Mouse (Mus musculus) gastrocnemius, adult 18-20 months (tissue): Measurements from ENCODE around the gene Neurod4. TPM values are rescaled to one million over a fixed set of nuclear protein-coding genes. Genes with fewer than 3 reads are reported as not detected.
A peak's percentile ranks its signal among the peaks of the same experiment; 100 is the strongest.
"Not testable (repeated sequence)": the region's sequence is repeated elsewhere in the genome, so short reads cannot be mapped to it uniquely, and the experiment has no call there.

Experiments used
- DNase-seq: peaks from one replicate; pipeline ENCODE4 v3.0.0; 2021; ENCODE audit warnings: low spot score
- long read RNA-seq, 2 experiments: library from polyadenylated mRNA; stranded (forward); transcript quantifications; one replicate each; pipeline ENCODE4 v2.0.0; 2021
- total RNA-seq, 2 experiments: library from RNA; stranded (reverse); gene quantifications; 2 replicates each; pipeline ENCODE4 v1.2.3; 2021

Neurod4 gene
- total RNA-seq = not detected
- long read RNA-seq, experiment 1 = 0 reads
- long read RNA-seq, experiment 2 = 0 reads

DNA sequence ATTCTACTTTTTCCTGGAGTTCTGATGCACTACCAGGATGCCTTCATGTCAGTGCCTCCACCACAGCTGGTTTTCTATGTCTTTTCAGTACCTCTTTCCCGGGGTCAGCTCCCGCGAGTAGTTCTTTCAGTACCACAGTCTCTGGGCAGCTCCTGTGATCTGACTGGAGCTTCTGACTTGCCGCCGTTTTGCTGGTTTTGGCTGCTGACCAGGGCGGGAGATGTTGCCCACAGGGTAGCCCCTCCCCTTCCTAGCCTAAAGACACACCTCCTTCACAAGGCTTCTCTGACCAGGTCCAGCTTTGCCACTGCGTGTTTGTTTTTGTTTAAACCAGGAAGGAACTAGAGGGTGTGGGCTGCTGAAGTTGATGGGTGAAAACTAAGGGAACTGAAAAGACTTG lies at the start of gene Neurod4:
Neurod4 (minus strand) TSS at position 175 of the 400 bp plus-strand sequence.
- no peak for DNase-seq

DNA sequence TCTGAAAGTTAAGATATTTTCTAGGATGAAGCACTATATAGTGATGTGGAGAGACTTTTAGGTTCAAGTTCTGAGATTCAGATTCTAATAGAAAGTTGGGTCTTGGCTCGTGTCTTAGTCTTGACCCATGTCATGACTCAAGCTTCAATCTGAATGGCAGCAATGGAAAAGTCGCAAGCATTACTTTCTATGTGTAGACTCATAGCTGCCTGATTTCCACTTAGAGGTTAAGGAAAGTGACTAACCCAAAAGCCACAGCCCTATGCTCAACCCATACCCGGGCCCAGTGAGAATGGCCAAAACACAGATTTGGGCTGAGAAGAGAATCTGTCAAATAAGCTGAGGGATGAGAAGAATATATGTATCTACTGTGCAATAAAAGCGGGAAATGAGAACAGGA lies 44.2 kb upstream of the Neurod4 start:
- no peak for DNase-seq

DNA sequence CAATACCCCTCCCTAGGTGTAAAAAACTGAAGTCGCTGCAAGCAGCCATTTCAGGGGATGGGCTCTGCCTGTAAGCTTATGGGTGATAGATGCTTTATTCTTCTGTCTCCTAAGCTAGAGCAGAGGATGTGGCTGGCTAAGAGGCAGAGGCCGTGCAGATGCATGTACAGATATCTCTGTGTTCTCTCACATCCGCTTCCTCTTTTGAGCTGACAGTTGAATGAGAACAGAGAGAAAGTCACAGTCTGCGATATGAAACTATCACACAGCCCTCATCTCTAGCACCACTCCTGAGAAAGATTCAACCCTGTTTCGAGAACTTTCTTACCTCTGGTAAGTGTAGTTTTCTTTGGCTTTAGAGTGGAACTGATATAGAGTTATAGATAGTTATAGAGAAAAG lies 42.6 kb upstream of the Neurod4 start, which contains the start of gene Tespa1:
Tespa1 (plus strand) TSS at position 234 of the 400 bp plus-strand sequence.
- no peak for DNase-seq

DNA sequence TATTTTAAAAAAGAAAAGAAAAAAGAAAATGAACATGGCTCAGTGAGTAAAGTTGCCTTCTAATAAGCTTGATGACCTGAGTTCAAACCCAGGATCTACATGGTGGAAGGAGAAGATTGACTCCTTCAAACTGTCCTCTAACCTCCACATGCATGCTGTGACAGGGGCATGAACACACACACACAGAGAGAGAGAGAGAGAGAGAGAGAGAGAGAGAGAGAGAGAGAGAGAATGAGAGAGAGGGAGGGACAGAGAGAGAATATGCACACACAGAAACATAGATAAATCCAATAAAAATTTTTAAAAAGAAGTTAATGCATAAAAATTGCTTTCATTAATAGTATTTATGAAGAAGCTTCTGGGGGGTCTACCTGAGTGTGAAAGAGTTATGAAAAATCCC lies 42.0 kb upstream of the Neurod4 start:
- no peak for DNase-seq

DNA sequence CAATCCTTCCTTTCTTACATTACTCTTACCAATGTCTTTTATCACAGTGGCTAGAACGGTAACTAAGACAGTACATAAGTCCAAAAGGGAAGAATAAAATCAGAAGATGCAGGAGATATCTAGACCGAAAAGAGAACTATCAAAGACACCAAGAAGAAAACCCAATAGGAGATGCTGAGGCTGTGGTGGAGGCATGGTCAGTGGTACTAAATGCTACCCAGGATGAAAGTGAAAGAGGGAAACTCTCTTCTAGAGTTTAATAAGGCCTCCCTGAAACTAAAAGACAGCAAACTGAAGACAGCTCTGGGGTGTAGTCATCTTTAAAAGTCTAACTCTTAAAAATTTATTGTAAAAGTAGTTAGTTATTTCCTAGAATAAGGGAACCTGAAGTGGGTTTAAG lies 40.7 kb upstream of the Neurod4 start:
- no peak for DNase-seq

DNA sequence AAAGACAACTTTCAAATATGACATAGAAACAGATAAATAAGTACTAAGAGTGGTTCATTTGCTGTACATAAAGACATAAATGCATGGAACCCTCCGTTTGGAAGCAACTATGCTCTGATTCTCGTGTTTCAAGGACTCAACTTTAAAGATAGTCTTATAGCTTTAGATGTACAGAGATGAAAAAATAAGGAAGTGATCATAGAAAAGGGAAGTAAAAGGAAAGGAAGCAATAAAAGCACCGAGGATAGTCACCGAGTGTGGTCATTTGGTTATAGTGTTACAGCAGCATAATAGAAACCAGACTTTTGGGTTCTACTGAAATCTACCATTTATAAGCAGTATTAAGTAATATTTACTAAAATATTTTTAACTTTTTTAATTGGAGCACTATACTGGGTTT lies 38.7 kb upstream of the Neurod4 start:
- DNase-seq = no peak

DNA sequence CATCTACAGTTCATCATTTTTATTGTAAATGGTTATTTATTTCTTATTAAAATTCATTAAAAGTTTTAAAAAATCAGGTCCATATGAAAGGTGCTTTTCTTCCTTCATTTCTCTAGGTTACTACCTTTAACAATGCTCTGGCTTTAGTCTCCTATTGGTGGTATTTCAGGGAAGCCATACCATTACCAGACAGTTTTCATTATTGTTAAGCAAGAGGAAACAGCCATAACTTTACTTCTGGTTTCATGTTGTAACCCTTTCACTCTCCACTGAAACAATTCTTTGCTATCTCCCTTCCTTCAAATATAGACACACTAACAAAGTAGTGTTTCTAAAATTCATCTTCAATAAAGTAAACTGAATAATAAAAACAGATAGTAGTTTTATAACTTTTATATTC lies 35.8 kb upstream of the Neurod4 start:
- DNase-seq = no peak

DNA sequence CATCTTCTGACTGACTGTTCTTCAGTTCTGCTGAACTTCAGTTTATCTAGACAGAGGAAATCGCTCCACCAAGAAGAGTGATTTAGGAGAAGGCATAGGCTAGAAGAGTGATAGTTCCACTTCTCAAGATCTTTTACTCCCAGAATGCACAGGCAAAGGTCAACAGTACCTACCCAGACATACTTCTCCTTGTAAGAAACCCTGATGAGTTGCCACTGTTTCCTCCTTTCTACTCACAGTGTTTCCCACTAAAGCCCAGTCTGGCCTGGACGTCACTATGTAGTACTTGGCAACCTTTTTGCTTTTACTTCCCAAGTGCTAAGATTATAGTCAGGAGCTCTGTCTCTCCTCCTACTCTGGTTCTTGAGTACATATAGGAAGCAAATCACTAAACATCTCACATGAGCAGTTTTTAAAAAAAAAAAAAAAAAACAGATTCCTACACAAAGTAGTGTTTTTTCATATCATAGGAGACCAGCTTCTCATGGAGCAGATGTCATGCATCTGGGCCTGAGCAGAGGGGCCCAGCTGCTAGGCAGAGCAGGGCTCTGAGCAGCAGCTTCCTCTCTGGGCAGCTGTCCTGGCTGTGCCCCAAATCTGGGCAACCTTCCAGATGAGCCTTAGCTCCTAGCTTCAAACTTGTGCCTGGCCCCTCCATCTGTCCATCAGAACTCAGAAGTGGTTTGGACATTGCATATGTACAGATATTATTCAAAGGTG lies 34.2 kb upstream of the Neurod4 start:
- peak; percentile 8 for DNase-seq

DNA sequence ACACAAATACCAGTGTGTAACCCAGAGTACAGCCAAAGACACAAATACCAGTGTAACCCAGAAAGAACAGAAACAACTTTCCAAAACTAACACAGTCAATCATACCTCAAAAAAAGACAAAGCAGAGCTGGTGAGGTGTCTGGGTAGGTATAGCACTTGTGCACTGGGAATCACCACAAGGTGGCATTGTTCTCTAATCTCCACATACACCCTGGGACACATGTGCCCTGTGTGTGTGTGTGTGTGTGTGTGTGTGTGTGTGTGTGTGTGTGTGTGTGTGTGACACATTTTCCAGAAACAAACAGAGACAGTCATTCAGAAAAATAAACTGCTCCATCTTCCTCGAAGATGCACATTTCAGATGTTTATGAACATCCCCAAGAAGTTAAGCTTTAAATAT lies 33.5 kb upstream of the Neurod4 start:
- DNase-seq = no peak

DNA sequence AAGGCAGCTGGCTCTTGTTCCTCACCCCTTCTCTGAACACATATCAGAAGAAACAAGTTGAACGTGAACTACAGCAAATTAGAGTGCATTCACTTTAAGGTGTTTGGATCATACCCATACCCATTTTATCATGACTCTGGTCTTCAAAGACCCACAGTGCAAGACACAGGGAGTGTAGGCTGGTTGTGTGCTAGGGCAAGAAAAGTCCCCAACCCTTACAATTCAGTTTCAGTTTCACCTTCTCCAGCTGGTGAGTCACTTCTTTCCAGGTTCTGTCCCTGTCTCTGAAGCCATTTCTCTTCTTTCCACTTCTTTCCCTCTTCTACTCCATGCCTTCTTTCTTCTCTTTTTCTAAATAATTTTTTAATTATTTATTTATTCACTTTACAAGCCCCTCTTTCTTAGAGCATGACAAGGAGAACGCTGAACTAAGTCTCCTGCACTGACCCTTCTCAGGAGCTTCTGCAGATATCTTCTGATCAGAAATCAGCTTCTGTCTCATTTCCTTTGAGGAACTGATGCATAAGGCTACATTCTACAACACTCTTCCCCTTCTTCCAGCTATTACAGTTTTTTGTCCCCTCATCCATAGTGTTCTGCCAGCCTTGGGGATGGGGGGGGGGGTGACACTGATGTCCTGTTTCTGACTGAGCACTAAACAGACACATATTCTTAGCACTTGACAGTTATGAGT lies 31.6 kb upstream of the Neurod4 start:
- DNase-seq = no peak

DNA sequence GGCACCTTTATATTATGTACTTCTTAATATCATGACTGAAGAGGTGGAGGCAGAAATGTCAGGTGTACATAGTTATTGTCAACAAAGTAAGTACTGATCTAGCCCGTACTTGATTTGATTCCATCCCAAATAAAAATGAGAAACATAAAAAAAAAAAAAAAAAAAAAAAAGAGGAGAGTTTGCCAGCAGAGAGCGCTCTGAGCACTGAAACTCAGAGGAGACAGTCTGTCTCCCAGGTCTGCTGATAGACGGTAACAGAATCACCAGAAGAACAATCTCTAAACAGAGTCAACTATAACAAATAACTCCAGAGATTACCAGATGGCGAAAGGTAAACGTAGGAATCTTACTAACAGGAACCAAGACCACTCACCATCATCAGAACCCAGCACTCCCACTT lies 24.1 kb upstream of the Neurod4 start:
- DNase-seq = not testable (repeated sequence)

DNA sequence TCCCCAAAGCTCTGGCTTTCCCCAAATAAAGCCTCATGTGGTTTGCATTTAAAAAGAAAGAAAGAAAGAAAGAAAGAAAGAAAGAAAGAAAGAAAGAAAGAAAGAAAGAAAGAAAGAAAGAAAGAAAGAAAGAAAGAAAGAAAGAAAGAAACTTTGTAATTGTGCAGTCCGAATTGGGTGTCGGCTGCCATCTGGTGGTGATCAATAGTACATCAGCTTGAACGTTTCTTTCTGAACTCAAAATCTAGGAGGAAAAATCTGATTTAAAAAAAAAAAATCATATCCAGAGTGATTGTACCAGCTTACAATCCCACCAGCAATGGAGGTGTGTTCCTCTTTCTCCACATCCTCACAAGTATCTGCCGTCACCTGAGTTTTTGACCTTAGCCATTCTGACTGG lies 18.7 kb upstream of the Neurod4 start:
- DNase-seq = not testable (repeated sequence)

DNA sequence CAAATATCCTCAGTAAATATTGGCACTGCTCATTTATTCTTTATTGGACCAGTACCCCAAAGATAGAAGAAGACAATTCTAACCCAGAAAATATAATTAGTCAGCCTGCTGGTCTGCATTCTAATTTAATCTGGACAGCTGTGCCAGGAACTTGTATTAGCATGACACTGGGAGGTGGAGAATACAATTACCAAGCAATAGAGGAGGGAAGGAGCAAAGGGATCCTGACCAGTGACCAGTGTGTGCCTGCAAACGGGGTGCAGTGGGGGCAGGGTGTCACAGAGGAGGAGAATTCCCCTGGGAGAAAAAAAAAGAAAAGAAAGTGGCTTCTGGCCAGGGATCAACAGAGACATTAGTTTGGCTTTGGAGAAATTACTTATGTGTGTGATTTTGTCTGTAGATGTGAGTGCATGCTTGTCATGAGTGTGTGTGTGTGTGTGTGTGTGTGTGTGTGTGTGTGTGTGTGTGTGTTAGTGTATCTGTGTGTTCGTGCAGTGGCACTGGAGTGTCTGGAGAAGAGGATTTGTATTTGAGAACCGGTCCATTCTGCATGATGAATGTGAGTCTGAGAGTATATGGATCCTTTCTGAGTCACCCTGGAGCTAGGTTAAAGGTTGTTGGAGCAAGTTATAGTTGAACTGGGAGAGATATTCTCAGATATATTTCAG lies 13.8 kb upstream of the Neurod4 start:
- no peak for DNase-seq

DNA sequence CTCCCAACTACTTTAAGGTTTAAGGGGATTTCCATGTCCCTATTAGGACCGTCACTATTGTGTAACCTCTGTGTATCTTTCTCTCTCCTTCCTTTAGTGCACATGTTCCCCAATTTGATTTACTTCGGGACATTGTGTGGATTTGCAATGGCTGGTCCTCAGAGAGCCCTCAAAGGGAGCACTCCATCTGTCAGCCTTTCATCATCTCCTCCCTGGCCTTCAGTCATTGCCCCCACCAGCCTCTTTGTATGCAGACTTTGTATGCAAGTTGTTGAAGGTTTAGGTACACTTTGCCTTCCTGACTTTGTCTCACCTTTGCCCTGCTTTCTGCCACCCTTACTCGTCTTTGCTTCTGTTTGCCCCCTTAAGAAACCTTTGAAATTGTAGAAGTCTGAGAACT lies 8.0 kb upstream of the Neurod4 start:
- DNase-seq = no peak

DNA sequence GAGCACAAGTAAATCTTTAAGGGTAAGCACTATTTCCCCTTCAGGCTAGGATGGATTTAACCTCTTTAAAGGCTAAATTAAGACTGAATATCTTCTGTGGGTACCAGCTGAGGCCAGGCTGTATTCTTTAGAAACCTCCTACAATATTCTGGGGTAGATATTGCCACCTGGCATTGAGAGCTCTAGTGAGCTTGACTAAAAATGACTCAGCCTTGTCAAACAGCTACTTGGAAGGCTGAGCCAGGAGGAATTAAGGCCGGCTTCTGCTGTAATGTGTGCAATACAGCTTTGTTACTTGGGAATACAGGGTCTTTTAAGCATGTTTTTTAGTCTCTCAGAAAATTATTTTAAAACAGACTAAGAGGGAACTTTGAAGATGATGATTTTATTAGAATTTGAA lies 7.2 kb upstream of the Neurod4 start:
- DNase-seq = no peak

DNA sequence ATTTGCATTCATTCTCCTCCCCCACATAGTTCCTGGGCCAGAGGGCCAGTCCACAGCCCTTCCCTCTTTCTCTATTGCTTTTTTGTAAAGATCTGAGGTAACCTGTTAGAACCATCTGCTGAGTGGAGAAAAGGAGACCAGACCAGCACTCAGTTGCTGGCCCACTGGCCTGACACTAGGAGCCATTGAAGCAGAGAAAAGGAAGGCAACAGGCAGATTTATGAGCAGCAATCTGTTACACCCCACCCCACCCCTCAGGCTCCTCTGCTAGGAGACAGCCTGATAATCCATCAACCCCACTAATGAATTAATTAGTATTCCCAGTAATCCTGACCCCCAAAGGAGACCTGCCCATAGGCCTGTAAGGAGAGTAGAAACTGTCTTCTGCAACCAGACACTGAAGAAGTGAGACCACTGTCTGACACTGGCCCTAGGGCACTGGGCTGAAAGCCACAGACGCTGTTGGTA lies 2.0 kb upstream of the Neurod4 start:
- no peak for DNase-seq

DNA sequence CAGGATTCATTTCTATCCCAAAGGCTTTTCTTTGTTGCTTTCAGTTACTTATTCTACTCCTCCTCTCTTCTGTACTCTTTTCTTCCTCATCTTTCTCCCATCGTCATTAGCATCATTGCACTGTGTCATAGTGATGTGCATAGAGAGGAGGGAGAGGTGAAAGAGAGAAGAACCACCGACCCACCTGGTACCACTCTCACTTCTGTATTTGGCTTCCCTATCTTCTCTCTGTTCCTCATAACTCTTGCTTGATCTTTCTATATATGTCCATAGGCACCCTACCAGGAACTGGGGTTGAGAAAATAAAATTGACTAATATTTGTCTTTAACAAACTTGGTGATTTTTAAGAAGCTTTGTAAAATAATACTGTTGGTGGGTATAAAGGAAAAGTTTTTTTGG lies 3.5 kb downstream of the Neurod4 start:
- DNase-seq = no peak

DNA sequence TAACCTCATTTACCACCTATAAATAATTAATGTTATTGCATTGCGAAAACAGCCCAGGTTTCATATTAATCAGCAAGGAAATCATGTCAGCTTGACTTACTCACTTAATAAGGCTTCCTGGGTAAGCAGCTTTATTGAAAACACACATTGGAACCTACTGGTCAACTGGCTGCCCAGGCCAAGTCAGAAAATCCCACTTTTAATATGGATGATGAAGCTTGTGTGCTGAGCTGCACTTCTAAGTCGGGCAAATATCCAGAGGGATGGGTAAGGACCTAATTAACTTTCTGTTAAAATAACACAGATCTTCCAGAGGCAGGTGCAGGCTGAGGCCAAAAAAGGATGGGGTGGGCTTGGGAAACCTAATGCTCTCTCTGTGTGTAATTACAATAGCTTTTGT lies 4.3 kb downstream of the Neurod4 start:
- DNase-seq = no peak

DNA sequence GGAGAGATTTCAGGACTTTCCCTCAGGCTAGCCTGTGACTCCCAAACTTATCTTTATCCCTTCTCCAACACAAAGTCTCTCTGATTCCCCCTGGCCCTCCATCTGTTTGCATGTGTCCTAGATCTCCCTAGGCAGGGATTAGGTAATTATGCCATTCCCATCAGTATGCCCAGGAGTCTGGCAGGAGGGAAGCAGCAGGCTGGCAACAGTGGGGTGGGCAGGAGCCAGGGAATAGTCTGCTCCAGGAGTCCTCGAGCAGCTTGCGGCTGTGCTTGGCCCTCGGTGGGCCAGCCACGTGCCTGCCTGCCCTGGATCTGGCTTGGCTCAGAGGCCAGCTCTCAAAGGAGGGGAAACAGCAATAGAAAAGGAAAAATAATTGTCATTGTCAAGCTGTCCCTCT lies 16.8 kb downstream of the Neurod4 start:
- DNase-seq = no peak

DNA sequence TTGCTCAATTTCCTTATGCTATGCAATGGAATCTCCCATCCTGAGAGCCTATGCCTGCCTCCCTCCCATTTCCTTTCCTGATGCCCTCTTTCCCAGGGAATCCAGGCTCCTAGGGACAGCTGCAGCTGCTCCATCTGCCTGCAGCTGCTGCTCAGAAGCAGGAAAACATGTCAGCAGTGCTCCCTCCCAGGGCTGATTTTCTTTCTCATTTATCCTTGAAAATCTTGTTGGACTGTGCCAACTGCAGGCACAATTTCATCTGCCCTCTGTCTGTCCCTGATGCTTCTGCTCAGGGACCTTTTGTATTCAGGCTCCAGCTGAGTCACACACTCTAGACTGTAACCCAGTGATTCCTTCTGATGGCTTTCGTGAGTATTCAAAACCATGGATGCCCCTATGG lies 20.6 kb downstream of the Neurod4 start:
- no peak for DNase-seq

DNA sequence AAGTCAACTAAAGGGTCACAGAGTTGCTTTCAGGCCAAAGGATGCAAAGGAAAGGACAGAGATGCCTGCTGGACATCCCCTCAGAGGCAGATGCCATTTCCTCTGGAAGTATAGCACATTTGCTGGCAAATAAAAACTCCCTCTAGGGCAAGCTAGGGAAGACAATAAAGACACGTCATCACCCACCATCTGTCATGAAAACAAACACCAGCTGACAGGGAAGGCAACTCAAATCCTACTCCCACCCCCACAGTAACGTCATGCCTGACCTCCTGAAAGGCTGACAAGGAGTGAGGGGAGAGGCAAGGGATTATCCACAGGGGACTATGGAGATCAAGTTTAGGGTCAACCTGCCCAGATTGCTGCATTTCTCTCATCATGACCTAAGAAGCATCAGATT lies 35.8 kb downstream of the Neurod4 start:
- no peak for DNase-seq
